In genomic region chr2:48082120-48082799, GRCm38 (mm10) we compare ENCODE assay signal across 26 mouse cellular contexts.
A peak's percentile ranks its signal among the peaks of the same experiment; 100 is the strongest.
DNase-seq lines count a peak whose midpoint lies in the region; ATAC-seq lines count a peak whose summit lies in the region.
"Had no signal": no experiment of that assay in that cellular context is flagged by ENCODE, and none has a peak within 500 bp of the region (broad histone marks: within the 10 kb centered on the region; RNA-seq: fewer than 3 reads in every experiment).

No protein-coding gene starts in this region.

- H3K9ac ChIP-seq in hindbrain, embryonic 11.5 days (ENCODE audit: low read depth, low read length): no peak overlapping the region
- no peak overlapping the region for H3K9ac ChIP-seq in hindbrain, embryonic 12.5 days
- H3K9ac ChIP-seq in midbrain, embryonic 11.5 days (ENCODE audit: low read length): no peak overlapping the region
- H3K9ac ChIP-seq in midbrain, embryonic 13.5 days (replicated peaks): no peak overlapping the region
- no peak overlapping the region for H3K9ac ChIP-seq in neural tube, embryonic 14.5 days (replicated peaks; ENCODE audit: low read depth, low read length)
- H3K9ac ChIP-seq: embryonic facial prominence, embryonic 13.5 days; forebrain, embryonic 13.5 days; hindbrain, embryonic 14.5 days had no signal

- no peak overlapping the region for H3K27ac ChIP-seq in hindbrain, embryonic 11.5 days (ENCODE audit: low read depth, low read length)
- H3K27ac ChIP-seq in hindbrain, embryonic 12.5 days: no peak overlapping the region
- no peak overlapping the region for H3K27ac ChIP-seq in midbrain, embryonic 11.5 days (ENCODE audit: low read depth, low read length)
- no peak overlapping the region for H3K27ac ChIP-seq in midbrain, embryonic 13.5 days
- H3K27ac ChIP-seq in neural tube, embryonic 14.5 days (ENCODE audit: low read depth, low read length): no peak overlapping the region
- H3K27ac ChIP-seq: embryonic facial prominence, embryonic 13.5 days; forebrain, embryonic 10.5 days; forebrain, embryonic 13.5 days; hindbrain, embryonic 14.5 days; hindbrain, postnatal 0 days had no signal

- no peak overlapping the region for H3K4me2 ChIP-seq in hindbrain, embryonic 11.5 days (replicated peaks; ENCODE audit: low read depth, low read length)
- H3K4me2 ChIP-seq in hindbrain, embryonic 12.5 days (replicated peaks): no peak overlapping the region
- H3K4me2 ChIP-seq in midbrain, embryonic 11.5 days: no peak overlapping the region
- H3K4me2 ChIP-seq in midbrain, embryonic 13.5 days (replicated peaks): no peak overlapping the region
- H3K4me2 ChIP-seq in neural tube, embryonic 14.5 days (ENCODE audit: low read depth, low read length): no peak overlapping the region
- H3K4me2 ChIP-seq: embryonic facial prominence, embryonic 13.5 days; forebrain, embryonic 13.5 days; heart, embryonic 11.5 days; hindbrain, embryonic 14.5 days had no signal

- H3K36me3 ChIP-seq in hindbrain, embryonic 11.5 days (ENCODE audit: control insufficient read depth, insufficient read depth, low read length): no peaks in the 10 kb centered on the region
- H3K36me3 ChIP-seq in hindbrain, embryonic 12.5 days: no peaks in the 10 kb centered on the region
- H3K36me3 ChIP-seq in midbrain, embryonic 11.5 days (ENCODE audit: control insufficient read depth, insufficient read depth, low read length): no peaks in the 10 kb centered on the region
- no peaks in the 10 kb centered on the region for H3K36me3 ChIP-seq in midbrain, embryonic 13.5 days
- no peaks in the 10 kb centered on the region for H3K36me3 ChIP-seq in neural tube, embryonic 14.5 days (ENCODE audit: control insufficient read depth, insufficient read depth, low read length)
- H3K36me3 ChIP-seq: embryonic facial prominence, embryonic 13.5 days; forebrain, embryonic 10.5 days; G1E had no signal

- 40% methylated on average over 3 of the region's 3 CpGs for WGBS in hindbrain, embryonic 11.5 days
- 45% methylated on average over 3 of the region's 3 CpGs for WGBS in hindbrain, embryonic 12.5 days
- WGBS in midbrain, embryonic 11.5 days: 51% methylated on average over 3 of the region's 3 CpGs
- WGBS in midbrain, embryonic 13.5 days: 48% methylated on average over 3 of the region's 3 CpGs
- 60% methylated on average over 3 of the region's 3 CpGs for WGBS in neural tube, embryonic 14.5 days

- no peaks in the 10 kb centered on the region for H3K27me3 ChIP-seq in hindbrain, embryonic 11.5 days (ENCODE audit: control insufficient read depth, insufficient read depth, low read length)
- H3K27me3 ChIP-seq in hindbrain, embryonic 12.5 days: no peaks in the 10 kb centered on the region
- H3K27me3 ChIP-seq in midbrain, embryonic 11.5 days (ENCODE audit: control insufficient read depth, insufficient read depth, low read length): no peaks in the 10 kb centered on the region
- no peaks in the 10 kb centered on the region for H3K27me3 ChIP-seq in midbrain, embryonic 13.5 days
- H3K27me3 ChIP-seq in neural tube, embryonic 14.5 days (ENCODE audit: control insufficient read depth, insufficient read depth, low read length): no peaks in the 10 kb centered on the region
- H3K27me3 ChIP-seq: CH12.LX; embryonic facial prominence, embryonic 13.5 days; forebrain, embryonic 13.5 days had no signal

- ATAC-seq in hindbrain, embryonic 11.5 days (ENCODE audit: low FRiP score): peak; percentile 76
- no peak for ATAC-seq in hindbrain, embryonic 12.5 days (ENCODE audit: low FRiP score)
- ATAC-seq in midbrain, embryonic 11.5 days (ENCODE audit: low FRiP score): peak; percentile 83
- ATAC-seq in midbrain, embryonic 13.5 days: no peak
- peak; percentile 49; the same call in 1 of the 2 replicates for ATAC-seq in neural tube, embryonic 14.5 days (ENCODE audit: low read depth)
- ATAC-seq: forebrain, embryonic 13.5 days; forebrain, embryonic 16.5 days; hindbrain, postnatal 0 days; inflammation-experienced regulatory T-cells, adult 6 months had no signal

- H3K4me1 ChIP-seq in hindbrain, embryonic 11.5 days (replicated peaks; ENCODE audit: control insufficient read depth, insufficient read depth, low read length): no peaks in the 10 kb centered on the region
- no peaks in the 10 kb centered on the region for H3K4me1 ChIP-seq in hindbrain, embryonic 12.5 days
- peaks cover 4% of the 10 kb centered on the region; the same call in 1 of the 2 replicates for H3K4me1 ChIP-seq in midbrain, embryonic 11.5 days (ENCODE audit: control insufficient read depth, insufficient read depth, low read length)
- H3K4me1 ChIP-seq in midbrain, embryonic 13.5 days (replicated peaks): peaks cover 2% of the 10 kb centered on the region; the same call in 1 of the 2 replicates
- no peaks in the 10 kb centered on the region for H3K4me1 ChIP-seq in neural tube, embryonic 14.5 days (ENCODE audit: control insufficient read depth, insufficient read depth, low read length)
- H3K4me1 ChIP-seq: embryonic facial prominence, embryonic 13.5 days; forebrain, embryonic 13.5 days had no signal

- DNase-seq in hindbrain, embryonic 11.5 days (ENCODE audit: low spot score): no peak
- no peak for DNase-seq in midbrain, embryonic 11.5 days (ENCODE audit: low spot score, missing footprints)
- DNase-seq in neural tube, embryonic 10.5 days (ENCODE audit: extremely low spot score, low spot score): no peak
- DNase-seq: adrenal gland, adult 2 months; adrenal gland, postnatal 14 days; B cell, adult 2 months; cerebellum, adult 11 months; cerebellum, adult 2 months; cerebellum, adult 9-11 months; cerebellum, postnatal 25 days; gastrocnemius, postnatal 10 days; gastrocnemius, postnatal 36 days; heart, adult 11 months had no signal

- no peaks in the 10 kb centered on the region for H3K9me3 ChIP-seq in hindbrain, embryonic 11.5 days (ENCODE audit: control insufficient read depth, low read length)
- H3K9me3 ChIP-seq in hindbrain, embryonic 12.5 days (replicated peaks): no peaks in the 10 kb centered on the region
- H3K9me3 ChIP-seq in midbrain, embryonic 11.5 days (ENCODE audit: control insufficient read depth, low read length): no peaks in the 10 kb centered on the region
- no peaks in the 10 kb centered on the region for H3K9me3 ChIP-seq in midbrain, embryonic 13.5 days
- no peaks in the 10 kb centered on the region for H3K9me3 ChIP-seq in neural tube, embryonic 14.5 days (ENCODE audit: control insufficient read depth, low read length)
- H3K9me3 ChIP-seq: embryonic facial prominence, embryonic 13.5 days; forebrain, embryonic 10.5 days; forebrain, embryonic 13.5 days; G1E had no signal

- no peak overlapping the region for H3K4me3 ChIP-seq in hindbrain, embryonic 11.5 days (ENCODE audit: low read depth, low read length)
- H3K4me3 ChIP-seq in hindbrain, embryonic 12.5 days: no peak overlapping the region
- no peak overlapping the region for H3K4me3 ChIP-seq in midbrain, embryonic 11.5 days (ENCODE audit: low read depth, low read length)
- H3K4me3 ChIP-seq in midbrain, embryonic 13.5 days (replicated peaks): no peak overlapping the region
- H3K4me3 ChIP-seq in neural tube, embryonic 14.5 days (ENCODE audit: low read depth, low read length): no peak overlapping the region
- H3K4me3 ChIP-seq: embryonic facial prominence, embryonic 13.5 days; forebrain, embryonic 10.5 days; forebrain, embryonic 13.5 days had no signal

Comparison
In these comparisons a context has a peak if more than half of its experiments do, and no peak if none do; other contexts are left out.
1. ATAC-seq: peak in hindbrain, embryonic 11.5 days (single experiment), midbrain, embryonic 11.5 days (single experiment) and neural tube, embryonic 14.5 days (single experiment); none in hindbrain, embryonic 12.5 days (single experiment) and midbrain, embryonic 13.5 days (single experiment).